Mouse (Mus musculus) G1E (cell line): ENCODE measurements around the gene Dnaaf5. TPM values are rescaled to one million over a fixed set of nuclear protein-coding genes. Genes with fewer than 3 reads are reported as not detected.

Experiments
- ATAC-seq: 2 replicates; pipeline ENCODE4 v1.8.0; 2016; ENCODE audit warnings: mild to moderate bottlenecking; ENCODE audit not compliant: insufficient number of reproducible peaks, poor library complexity, low FRiP score, severe bottlenecking; ENCODE audit errors: extremely low read depth
- DNase-seq: peaks from one replicate; pipeline ENCODE4 v3.0.0; 2012; ENCODE audit warnings: low spot score
- H3K27me3 ChIP-seq: 2 replicates; pipeline ENCODE4 v1.6.1; 2012; ENCODE audit warnings: mild to moderate bottlenecking, low read length, inconsistent platforms; ENCODE audit not compliant: insufficient read depth
- H3K36me3 ChIP-seq: replicated peaks from 2 replicates; pipeline ENCODE3; 2012; ENCODE audit warnings: mild to moderate bottlenecking, inconsistent platforms
- H3K4me1 ChIP-seq: 2 replicates; pipeline ENCODE4 v1.6.1; 2012; ENCODE audit warnings: low read depth, low read length, inconsistent platforms, mixed read lengths; ENCODE audit not compliant: insufficient read depth
- H3K4me3 ChIP-seq: 2 replicates; pipeline ENCODE4 v1.5.1; 2012; ENCODE audit warnings: low read depth, mild to moderate bottlenecking, inconsistent platforms, low read length, moderate library complexity, mixed read lengths
- H3K9me3 ChIP-seq: replicated peaks from 2 replicates; pipeline ENCODE4 v1.6.1; 2012; ENCODE audit warnings: inconsistent platforms
- CTCF ChIP-seq: IDR thresholded peaks from 2 replicates; pipeline ENCODE4 v1.5.1; 2012; ENCODE audit warnings: low read depth, low read length, inconsistent platforms, mixed read lengths
- GATA1 ChIP-seq: IDR thresholded peaks from 2 replicates; pipeline ENCODE4 v1.6.1; 2012; ENCODE audit warnings: borderline replicate concordance, low read length, inconsistent platforms, mixed read lengths
- GATA2 ChIP-seq: IDR thresholded peaks from 2 replicates; pipeline ENCODE4 v1.6.1; 2012; ENCODE audit warnings: low read depth, low read length, inconsistent platforms, borderline replicate concordance
- POLR2AphosphoS5 ChIP-seq: IDR thresholded peaks from 2 replicates; pipeline ENCODE4 v1.6.1; 2012; ENCODE audit warnings: low read depth, low read length, inconsistent platforms; ENCODE audit not compliant: insufficient replicate concordance
- TAL1 ChIP-seq: conservative IDR thresholded peaks from 2 replicates; pipeline ENCODE4 v1.6.1; 2012; ENCODE audit warnings: low read depth, low read length, inconsistent platforms, mixed read lengths
- polyA plus RNA-seq: library from polyadenylated mRNA; stranded (reverse); fragments of >175 nt; gene quantifications from 2 replicates; pipeline ENCODE4 v1.2.3, GENCODE M21; 2012
- total RNA-seq, 2 experiments: library from RNA; stranded (forward) in 1 of 2; stranded (reverse) in 1 of 2; fragments of 200-1000 nt in 1 of 2; fragments of >200 nt in 1 of 2; fragmentation: Nextera tagmentation in 1 of 2; gene quantifications; 2 replicates each; pipeline ENCODE4 v1.2.3; 2014 to 2017

The Dnaaf5 gene
- total and polyA plus RNA-seq, 3 experiments = 9.8 to 72.6 (median 23.8) TPM

GRCm38 (mm10) chr5:139199995-139200769 lies 50.2 kb downstream of the Dnaaf5 start, which contains the start of gene Sun1:
Gene Sun1, plus strand, starts transcription at chr5:139200637.
- H3K36me3 ChIP-seq = peaks cover 23% of the 10 kb centered on the region
- ATAC-seq (peak; percentile 75), DNase-seq (peak; percentile 98)
- no peaks in the 10 kb centered on the region for H3K27me3 ChIP-seq
- H3K9me3 ChIP-seq = no peaks in the 10 kb centered on the region
- TF ChIP-seq POLR2AphosphoS5 = no peak
- TF ChIP-seq GATA1 = no peak
- TF ChIP-seq CTCF = no peak
- TF ChIP-seq GATA2 = no peak
- no peak for TF ChIP-seq TAL1
- H3K4me3 ChIP-seq = peak within 1 kb of the TSS; percentile 99
- H3K4me1 ChIP-seq = peaks cover 90% of the 10 kb centered on the region

- DNase-seq (peak; percentile 20), ATAC-seq (no peak)
- Histone ChIP-seq H3K4me1 (peaks cover 89% of the 10 kb centered on the region), H3K9me3 (no peaks in the 10 kb centered on the region), H3K36me3 (peaks cover 30% of the 10 kb centered on the region), H3K27me3 (no peaks in the 10 kb centered on the region), H3K4me3 (peak overlapping the region; percentile 99)
- no peak for TF ChIP-seq GATA1
- TF ChIP-seq POLR2AphosphoS5 = no peak
- TF ChIP-seq CTCF = no peak
- no peak for TF ChIP-seq GATA2
- TF ChIP-seq TAL1 = no peak
Observed at GRCm38 (mm10) chr5:139200770-139201569, 50.9 kb downstream of the Dnaaf5 start.

GRCm38 (mm10) chr5:139202127-139202526 lies 52.1 kb downstream of the Dnaaf5 start:
- TF ChIP-seq POLR2AphosphoS5 (no peak), TAL1 (no peak), CTCF (no peak), GATA1 (no peak), GATA2 (no peak)
- peaks cover 41% of the 10 kb centered on the region for H3K36me3 ChIP-seq
- H3K9me3 ChIP-seq = no peaks in the 10 kb centered on the region
- no peaks in the 10 kb centered on the region for H3K27me3 ChIP-seq
- peak overlapping the region; percentile 99 for H3K4me3 ChIP-seq
- ATAC-seq (no peak), DNase-seq (no peak)
- peaks cover 89% of the 10 kb centered on the region for H3K4me1 ChIP-seq

GRCm38 (mm10) chr5:139203312-139203711 lies 53.3 kb downstream of the Dnaaf5 start:
- no peak for DNase-seq
- H3K36me3 ChIP-seq = peaks cover 52% of the 10 kb centered on the region
- peaks cover 87% of the 10 kb centered on the region for H3K4me1 ChIP-seq
- TF ChIP-seq GATA2 (no peak), POLR2AphosphoS5 (no peak), CTCF (no peak), TAL1 (no peak), GATA1 (no peak)
- H3K27me3 ChIP-seq = no peaks in the 10 kb centered on the region
- no peaks in the 10 kb centered on the region for H3K9me3 ChIP-seq
- no peak for ATAC-seq
- H3K4me3 ChIP-seq = no peak overlapping the region

- DNase-seq = no peak
- no peak for ATAC-seq
- Histone ChIP-seq H3K36me3 (peaks cover 80% of the 10 kb centered on the region), H3K27me3 (no peaks in the 10 kb centered on the region), H3K4me3 (no peak overlapping the region), H3K9me3 (no peaks in the 10 kb centered on the region), H3K4me1 (peaks cover 81% of the 10 kb centered on the region)
- TF ChIP-seq TAL1 (no peak), GATA1 (no peak), GATA2 (no peak), POLR2AphosphoS5 (no peak), CTCF (no peak)
Observed at GRCm38 (mm10) chr5:139206081-139206480, 56.1 kb downstream of the Dnaaf5 start.

GRCm38 (mm10) chr5:139206525-139206924 lies 56.5 kb downstream of the Dnaaf5 start:
- Histone ChIP-seq H3K27me3 (no peaks in the 10 kb centered on the region), H3K4me1 (peaks cover 78% of the 10 kb centered on the region), H3K9me3 (no peaks in the 10 kb centered on the region), H3K4me3 (no peak overlapping the region), H3K36me3 (peaks cover 83% of the 10 kb centered on the region)
- TF ChIP-seq GATA1 (no peak), TAL1 (no peak), GATA2 (no peak), POLR2AphosphoS5 (no peak), CTCF (no peak)
- DNase-seq (no peak), ATAC-seq (no peak)
